Mouse (Mus musculus) ES-E14 (cell line): ENCODE data around the gene Odf2. TPM values are rescaled to one million over a fixed set of nuclear protein-coding genes. Genes with fewer than 3 reads are reported as not detected.

Experiments used
- DNase-seq: peaks from one replicate; pipeline ENCODE4 v3.0.0-alpha.2; 2013; ENCODE audit warnings: low read depth, low spot score
- H3K27ac ChIP-seq: 2 replicates; pipeline ENCODE4 v1.5.1; 2012; ENCODE audit warnings: low read depth, mild to moderate bottlenecking, low read length, moderate library complexity, mixed read lengths; ENCODE audit not compliant: poor library complexity, insufficient read depth, severe bottlenecking
- H3K36me3 ChIP-seq: 2 replicates; pipeline ENCODE4 v1.6.1; 2012; ENCODE audit warnings: mild to moderate bottlenecking, low read length, moderate library complexity, mixed read lengths; ENCODE audit not compliant: control insufficient read depth, poor library complexity, insufficient read depth, severe bottlenecking
- H3K4me1 ChIP-seq, 2 experiments: fragments of 150-350 bp in 1 of 2; sonication (generic) in 1 of 2; 2 replicates each; pipeline ENCODE4 v1.6.1; 2012; ENCODE audit warnings: low read length in 2 of 2, mild to moderate bottlenecking in 1 of 2, mixed read lengths in 1 of 2; ENCODE audit not compliant: control insufficient read depth in 2 of 2, insufficient read depth in 2 of 2, poor library complexity in 1 of 2
- H3K4me3 ChIP-seq, 2 experiments: fragments of 150-350 bp in 1 of 2; sonication (generic) in 1 of 2; 2 replicates each; pipeline ENCODE4 v1.5.1; 2012; ENCODE audit warnings: low read length in 2 of 2, low read depth in 1 of 2, mild to moderate bottlenecking in 1 of 2, mixed read lengths in 1 of 2; ENCODE audit not compliant: insufficient read depth in 1 of 2, poor library complexity in 1 of 2, severe bottlenecking in 1 of 2
- H3K9ac ChIP-seq: 2 replicates; pipeline ENCODE4 v1.6.1; 2012; ENCODE audit warnings: low read depth, mild to moderate bottlenecking, low read length, mixed read lengths; ENCODE audit not compliant: poor library complexity, insufficient read depth, severe bottlenecking
- H3K9me3 ChIP-seq: fragments of 150-350 bp; sonication (generic); 2 replicates; pipeline ENCODE4 v1.6.1; 2012; ENCODE audit warnings: low read depth, mild to moderate bottlenecking, low read length; ENCODE audit not compliant: control insufficient read depth, insufficient read depth
- CHD2 ChIP-seq: IDR thresholded peaks from 2 replicates; pipeline ENCODE4 v1.6.1; 2014; ENCODE audit warnings: mild to moderate bottlenecking, low read depth, low read length, inconsistent platforms
- HCFC1 ChIP-seq: IDR thresholded peaks from 2 replicates; pipeline ENCODE4 v1.6.1; 2012; ENCODE audit warnings: low read length, inconsistent platforms, borderline replicate concordance; ENCODE audit not compliant: insufficient read depth
- MAFK ChIP-seq: IDR thresholded peaks from 2 replicates; pipeline ENCODE4 v1.6.1; 2014; ENCODE audit warnings: mild to moderate bottlenecking, low read depth, low read length, inconsistent platforms; ENCODE audit not compliant: insufficient read depth
- ZC3H11A ChIP-seq: IDR thresholded peaks from 2 replicates; pipeline ENCODE4 v1.6.1; 2012; ENCODE audit warnings: low read depth, mild to moderate bottlenecking, inconsistent platforms, low read length, borderline replicate concordance
- ZNF384 ChIP-seq: IDR thresholded peaks from 2 replicates; pipeline ENCODE4 v1.6.1; 2012; ENCODE audit warnings: low read depth, low read length, inconsistent platforms
- in situ Hi-C, 2 experiments: fragments of 600-800 bp; cut with MboI; formaldehyde crosslinking; loops; one replicate each; pipeline ENCODE4 v1.15.1; 2025; ENCODE audit warnings: low sequenced_read_pairs in 2 of 2, inconsistent platforms in 1 of 2; ENCODE audit not compliant: unreplicated experiment in 2 of 2
- total RNA-seq: library from RNA; depleted of rRNA; stranded (reverse); fragments of 300-350 nt; gene quantifications from 2 replicates; pipeline ENCODE4 v1.2.3, GENCODE M21; 2012

The Odf2 gene
- total RNA-seq, 1 experiment, result 123 TPM

DNA sequence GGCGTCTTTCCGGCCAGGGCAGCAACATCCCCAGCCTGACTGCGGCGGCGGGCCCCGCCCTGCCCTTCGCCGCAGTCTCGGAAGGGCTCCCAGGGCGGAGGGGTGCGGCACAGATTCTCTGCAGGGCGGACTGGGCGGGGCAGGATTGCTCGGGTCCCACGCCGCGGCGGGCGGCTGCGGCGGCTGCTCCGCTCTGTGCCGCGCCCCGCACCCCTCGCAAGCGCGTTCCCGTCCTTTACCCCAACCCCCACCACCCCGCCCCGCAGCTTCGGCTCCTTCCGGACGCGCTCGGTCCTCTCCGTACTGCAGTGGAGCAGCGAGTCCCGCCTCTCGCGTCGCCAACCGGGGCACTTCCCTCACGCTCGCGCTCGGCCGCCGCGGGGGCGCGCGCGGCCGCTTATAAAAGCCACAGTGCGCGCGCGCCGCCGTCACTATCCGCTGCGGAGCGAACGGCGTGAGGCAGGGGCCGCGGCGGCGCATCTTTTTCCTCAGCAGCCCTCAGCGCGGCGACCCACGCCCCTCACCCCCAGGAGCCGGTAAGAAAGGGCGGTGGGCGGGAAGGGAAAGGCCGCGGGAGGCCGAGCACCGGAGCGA lies 76.3 kb downstream of the Odf2 start, which contains the start of gene Sptan1:
Sptan1 (plus strand) TSS at position 311 of the 594 bp plus-strand sequence.
- Histone ChIP-seq H3K36me3 (peaks cover 7% of the 10 kb centered on the region; the same call in 1 of the 2 replicates), H3K27ac (peak within 1 kb of the TSS; percentile 75; the same call in 1 of the 2 replicates), H3K4me1 (peaks cover 0 to 7% of the 10 kb centered on the region in 2 experiments; a peak in 3 of 4 replicates), H3K9me3 (no peaks in the 10 kb centered on the region), H3K9ac (peak within 1 kb of the TSS; percentile 95), H3K4me3 (peak within 1 kb of the TSS; percentile 83 to 97)
- no peak for TF ChIP-seq HCFC1
- TF ChIP-seq ZNF384, result no peak
- no peak for TF ChIP-seq ZC3H11A
- no peak for TF ChIP-seq CHD2
- TF ChIP-seq MAFK, result no peak
- peak; percentile 88 for DNase-seq
- in situ Hi-C loops, result no loop called here

DNA sequence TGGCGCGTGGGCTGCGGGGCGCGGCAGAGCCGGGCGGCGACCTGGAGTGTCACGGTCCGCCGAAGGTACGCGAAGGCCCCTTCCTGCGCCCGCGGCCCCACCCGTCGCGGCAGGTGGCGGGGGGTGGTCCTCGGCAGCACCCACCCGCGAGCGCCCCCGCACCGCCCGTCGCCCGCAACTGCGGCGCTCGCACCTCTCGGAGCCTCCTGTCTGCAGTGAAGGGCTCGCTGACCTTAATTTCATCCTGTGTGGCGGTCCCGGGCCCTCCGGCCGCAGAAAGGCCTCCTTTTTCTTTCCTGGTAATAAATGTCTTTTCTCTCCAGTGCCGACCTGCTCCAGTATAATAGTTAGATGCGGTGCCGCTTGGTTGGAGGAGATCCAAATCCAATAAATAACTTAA lies 76.9 kb downstream of the Odf2 start:
- peak overlapping the region; percentile 75; the same call in 1 of the 2 replicates for H3K27ac ChIP-seq
- peaks cover 0 to 7% of the 10 kb centered on the region in 2 experiments; a peak in 3 of 4 replicates for H3K4me1 ChIP-seq
- peak overlapping the region; percentile 95 for H3K9ac ChIP-seq
- no peak for DNase-seq
- H3K9me3 ChIP-seq, result no peaks in the 10 kb centered on the region
- in situ Hi-C loops, result no loop called here
- H3K36me3 ChIP-seq, result peaks cover 7% of the 10 kb centered on the region; the same call in 1 of the 2 replicates
- TF ChIP-seq ZNF384 (no peak), MAFK (no peak), HCFC1 (no peak), CHD2 (no peak), ZC3H11A (no peak)
- peak overlapping the region; percentile 83 to 97 for H3K4me3 ChIP-seq

DNA sequence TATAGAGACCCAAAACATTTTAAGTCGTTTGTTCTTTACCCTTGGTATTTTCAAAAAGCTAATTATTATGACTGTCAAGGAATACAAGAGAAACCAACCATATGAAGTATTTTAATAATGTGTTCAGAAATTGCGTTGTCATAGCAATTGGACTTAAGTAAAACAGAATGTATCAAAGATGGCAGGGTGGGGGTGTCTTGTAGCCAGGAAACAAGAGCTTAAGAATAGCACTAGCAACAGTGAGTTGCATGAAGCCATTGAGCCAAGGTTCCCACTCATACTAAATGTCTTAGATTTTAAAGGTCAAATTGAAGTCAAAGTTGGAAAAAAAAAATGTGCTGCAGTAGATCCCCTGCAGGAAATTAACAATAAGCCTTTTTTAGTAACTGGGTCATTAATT lies 77.8 kb downstream of the Odf2 start:
- peaks cover 0 to 7% of the 10 kb centered on the region in 2 experiments; a peak in 3 of 4 replicates for H3K4me1 ChIP-seq
- in situ Hi-C loops, result no loop called here

DNA sequence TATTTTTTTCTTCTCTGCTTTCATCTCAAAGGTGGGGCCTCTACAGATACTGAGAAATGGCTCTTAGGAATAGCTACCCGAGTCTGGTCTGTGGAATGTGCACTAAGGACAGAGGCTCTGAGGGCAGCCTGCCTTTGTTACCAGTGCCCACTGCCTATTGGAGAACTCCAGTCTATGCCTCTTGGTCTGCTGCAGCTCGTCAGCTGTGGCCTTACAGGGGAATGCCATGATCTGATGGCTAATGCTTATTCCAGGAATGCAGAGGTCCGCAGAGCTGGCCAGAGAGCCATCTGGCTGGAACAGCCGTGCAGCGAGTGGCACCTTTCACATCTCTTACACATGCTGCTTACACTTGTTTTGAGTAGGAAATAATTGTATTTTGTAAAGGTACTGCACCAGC lies 78.7 kb downstream of the Odf2 start:
- H3K36me3 ChIP-seq, result peaks cover 7% of the 10 kb centered on the region; the same call in 1 of the 2 replicates
- H3K27ac ChIP-seq, result no peak overlapping the region
- H3K9ac ChIP-seq, result no peak overlapping the region
- in situ Hi-C loops, result no loop called here
- H3K4me3 ChIP-seq, result no peak overlapping the region
- no peak for DNase-seq
- peaks cover 0 to 12% of the 10 kb centered on the region in 2 experiments; a peak in 3 of 4 replicates for H3K4me1 ChIP-seq
- TF ChIP-seq ZC3H11A (no peak), MAFK (no peak), CHD2 (no peak), ZNF384 (no peak), HCFC1 (no peak)
- no peaks in the 10 kb centered on the region for H3K9me3 ChIP-seq

More for the DNA sequence above, 77.8 kb downstream of the Odf2 start:
- Histone ChIP-seq H3K27ac (no peak overlapping the region), H3K9ac (no peak overlapping the region; the same call in 1 of the 2 replicates), H3K36me3 (peaks cover 7% of the 10 kb centered on the region; the same call in 1 of the 2 replicates), H3K9me3 (no peaks in the 10 kb centered on the region), H3K4me3 (no peak overlapping the region)
- DNase-seq, result no peak
- TF ChIP-seq ZNF384 (no peak), CHD2 (no peak), MAFK (no peak), ZC3H11A (no peak), HCFC1 (no peak)
